Mouse (Mus musculus): ENCODE results near the gene Rb1. TPM values are rescaled to one million over a fixed set of nuclear protein-coding genes. Genes with fewer than 3 reads are reported as not detected.
A peak's percentile ranks its signal among the peaks of the same experiment; 100 is the strongest.

The Rb1 gene
- polyA plus RNA-seq, 1 experiment from 2014 or later = 26.0 TPM

GRCm38 (mm10) chr14:73226849-73227248 is 98.8 kb downstream of the Rb1 start:
- Histone ChIP-seq H3K36me3 (no peaks in the 10 kb centered on the region), H3K4me1 (0 out of 2 replicates have a peak, but pooled peaks cover 4% of the 10 kb centered on the region), H3K27me3 (replicated peaks) (no peaks in the 10 kb centered on the region), H3K9ac (no peak overlapping the region), H3K27ac (no peak overlapping the region), H3K9me3 (no peaks in the 10 kb centered on the region), H3K4me3 (replicated peaks) (no peak overlapping the region), H3K4me2 (no peak overlapping the region)
- no peak for ATAC-seq (ENCODE audit: insufficient read depth, low FRiP score, low read depth)
- 6% methylated on average over 1 of the region's 1 CpGs for WGBS

- Histone ChIP-seq H3K4me1 (0 out of 2 replicates have a peak, but pooled peaks cover 4% of the 10 kb centered on the region), H3K9ac (no peak overlapping the region), H3K9me3 (no peaks in the 10 kb centered on the region), H3K36me3 (no peaks in the 10 kb centered on the region), H3K27me3 (replicated peaks) (no peaks in the 10 kb centered on the region), H3K4me2 (no peak overlapping the region), H3K27ac (no peak overlapping the region), H3K4me3 (replicated peaks) (no peak overlapping the region)
- 53% methylated on average over 3 of the region's 3 CpGs for WGBS
- ATAC-seq (ENCODE audit: insufficient read depth, low FRiP score, low read depth) = peak; percentile 47; the same call in 1 of the 2 replicates
These were observed 99.3 kb downstream of the Rb1 start for GRCm38 (mm10) chr14:73226346-73226745.

GRCm38 (mm10) chr14:73222316-73222970 is 103.2 kb downstream of the Rb1 start:
- Histone ChIP-seq H3K36me3 (no peaks in the 10 kb centered on the region), H3K9me3 (no peaks in the 10 kb centered on the region), H3K27me3 (replicated peaks) (no peaks in the 10 kb centered on the region), H3K4me3 (replicated peaks) (no peak overlapping the region), H3K27ac (no peak overlapping the region), H3K4me1 (0 out of 2 replicates have a peak, but pooled peaks cover 1% of the 10 kb centered on the region), H3K4me2 (no peak overlapping the region), H3K9ac (no peak overlapping the region)
- 85% methylated on average over 9 of the region's 9 CpGs for WGBS
- ATAC-seq (ENCODE audit: insufficient read depth, low FRiP score, low read depth) = no peak

- no peak overlapping the region for H3K27ac ChIP-seq
- H3K9me3 ChIP-seq = no peaks in the 10 kb centered on the region
- H3K4me1 ChIP-seq = no peaks in the 10 kb centered on the region
- no peaks in the 10 kb centered on the region for H3K27me3 ChIP-seq (replicated peaks)
- no peak overlapping the region for H3K9ac ChIP-seq
- WGBS = 83% methylated on average over 1 of the region's 1 CpGs
- H3K4me3 ChIP-seq (replicated peaks) = no peak overlapping the region
- no peak for ATAC-seq (ENCODE audit: insufficient read depth, low FRiP score, low read depth)
- H3K36me3 ChIP-seq = peaks cover 3% of the 10 kb centered on the region; the same call in 1 of the 2 replicates
- no peak overlapping the region for H3K4me2 ChIP-seq
These were observed 108.6 kb downstream of the Rb1 start for GRCm38 (mm10) chr14:73217062-73217461.

GRCm38 (mm10) chr14:73211477-73211876 is 114.1 kb downstream of the Rb1 start:
- H3K27ac ChIP-seq = no peak overlapping the region
- no peaks in the 10 kb centered on the region for H3K9me3 ChIP-seq
- peaks cover 3% of the 10 kb centered on the region; the same call in 1 of the 2 replicates for H3K36me3 ChIP-seq
- ATAC-seq (ENCODE audit: insufficient read depth, low FRiP score, low read depth) = no peak
- no peaks in the 10 kb centered on the region for H3K27me3 ChIP-seq (replicated peaks)
- H3K4me3 ChIP-seq (replicated peaks) = no peak overlapping the region
- no peak overlapping the region for H3K9ac ChIP-seq
- H3K4me2 ChIP-seq = no peak overlapping the region
- no peaks in the 10 kb centered on the region for H3K4me1 ChIP-seq
- WGBS = 89% methylated on average over 5 of the region's 5 CpGs

GRCm38 (mm10) chr14:73210196-73210595 is 115.4 kb downstream of the Rb1 start:
- Histone ChIP-seq H3K36me3 (no peaks in the 10 kb centered on the region; the same call in 1 of the 2 replicates), H3K4me3 (replicated peaks) (no peak overlapping the region), H3K9me3 (no peaks in the 10 kb centered on the region), H3K27ac (no peak overlapping the region), H3K27me3 (replicated peaks) (no peaks in the 10 kb centered on the region), H3K4me1 (no peaks in the 10 kb centered on the region), H3K4me2 (no peak overlapping the region), H3K9ac (no peak overlapping the region)
- ATAC-seq (ENCODE audit: insufficient read depth, low FRiP score, low read depth) = no peak
- 89% methylated on average over 8 of the region's 8 CpGs for WGBS

GRCm38 (mm10) chr14:73209262-73209661 is 116.4 kb downstream of the Rb1 start:
- Histone ChIP-seq H3K4me2 (no peak overlapping the region), H3K9ac (no peak overlapping the region), H3K4me1 (no peaks in the 10 kb centered on the region), H3K27me3 (replicated peaks) (no peaks in the 10 kb centered on the region), H3K27ac (no peak overlapping the region), H3K4me3 (replicated peaks) (no peak overlapping the region), H3K36me3 (no peaks in the 10 kb centered on the region), H3K9me3 (no peaks in the 10 kb centered on the region)
- ATAC-seq (ENCODE audit: insufficient read depth, low FRiP score, low read depth) = no peak

- H3K4me1 ChIP-seq = no peaks in the 10 kb centered on the region
- no peak overlapping the region for H3K27ac ChIP-seq
- H3K27me3 ChIP-seq (replicated peaks) = no peaks in the 10 kb centered on the region
- H3K36me3 ChIP-seq = no peaks in the 10 kb centered on the region
- no peak for ATAC-seq (ENCODE audit: insufficient read depth, low FRiP score, low read depth)
- H3K9ac ChIP-seq = no peak overlapping the region
- no peaks in the 10 kb centered on the region for H3K9me3 ChIP-seq
- H3K4me3 ChIP-seq (replicated peaks) = no peak overlapping the region
- no peak overlapping the region for H3K4me2 ChIP-seq
- whole genome bisulfite sequencing = 72% methylated on average over 3 of the region's 3 CpGs
These were observed 121.6 kb downstream of the Rb1 start for GRCm38 (mm10) chr14:73204016-73204415.

- no peak for ATAC-seq (ENCODE audit: insufficient read depth, low FRiP score, low read depth)
- 33% methylated on average over 3 of the region's 3 CpGs for WGBS
These were observed 124.2 kb downstream of the Rb1 start for GRCm38 (mm10) chr14:73201447-73201846.

GRCm38 (mm10) chr14:73199058-73199457 is 126.6 kb downstream of the Rb1 start:
- no peaks in the 10 kb centered on the region for H3K4me1 ChIP-seq
- WGBS = 65% methylated on average over 5 of the region's 5 CpGs
- H3K9me3 ChIP-seq = no peaks in the 10 kb centered on the region
- H3K4me3 ChIP-seq (replicated peaks) = no peak overlapping the region
- no peak overlapping the region for H3K9ac ChIP-seq
- no peak overlapping the region for H3K4me2 ChIP-seq
- no peaks in the 10 kb centered on the region for H3K36me3 ChIP-seq
- H3K27ac ChIP-seq = no peak overlapping the region
- H3K27me3 ChIP-seq (replicated peaks) = no peaks in the 10 kb centered on the region
- ATAC-seq (ENCODE audit: insufficient read depth, low FRiP score, low read depth) = no peak

More at GRCm38 (mm10) chr14:73201447-73201846, 124.2 kb downstream of the Rb1 start:
- Histone ChIP-seq H3K27me3 (replicated peaks) (no peaks in the 10 kb centered on the region), H3K4me3 (replicated peaks) (no peak overlapping the region), H3K27ac (no peak overlapping the region), H3K4me2 (no peak overlapping the region), H3K9ac (no peak overlapping the region), H3K4me1 (no peaks in the 10 kb centered on the region), H3K36me3 (no peaks in the 10 kb centered on the region), H3K9me3 (no peaks in the 10 kb centered on the region)

- Histone ChIP-seq H3K4me1 (no peaks in the 10 kb centered on the region), H3K9ac (no peak overlapping the region), H3K9me3 (no peaks in the 10 kb centered on the region), H3K4me3 (replicated peaks) (no peak overlapping the region), H3K27me3 (replicated peaks) (no peaks in the 10 kb centered on the region), H3K27ac (no peak overlapping the region), H3K36me3 (peaks cover 13% of the 10 kb centered on the region; the same call in 1 of the 2 replicates), H3K4me2 (no peak overlapping the region)
- no peak for ATAC-seq (ENCODE audit: insufficient read depth, low FRiP score, low read depth)
- WGBS = 85% methylated on average over 7 of the region's 7 CpGs
These were observed 138.7 kb downstream of the Rb1 start for GRCm38 (mm10) chr14:73186875-73187274.

- Histone ChIP-seq H3K4me3 (replicated peaks) (no peak overlapping the region), H3K4me2 (no peak overlapping the region), H3K9ac (no peak overlapping the region), H3K27me3 (replicated peaks) (no peaks in the 10 kb centered on the region), H3K36me3 (peaks cover 13% of the 10 kb centered on the region), H3K9me3 (no peaks in the 10 kb centered on the region), H3K27ac (no peak overlapping the region), H3K4me1 (no peaks in the 10 kb centered on the region)
- no peak; the same call in 1 of the 2 replicates for ATAC-seq (ENCODE audit: insufficient read depth, low FRiP score, low read depth)
- WGBS = 63% methylated on average over 2 of the region's 2 CpGs
These were observed 144.5 kb downstream of the Rb1 start for GRCm38 (mm10) chr14:73181144-73181543.
